Mouse (Mus musculus) heart, postnatal 0 days (tissue): ENCODE measurements around the gene Prkag2. TPM values are rescaled to one million over a fixed set of nuclear protein-coding genes. Genes with fewer than 3 reads are reported as not detected.

Source experiments
- ATAC-seq: fragments of 200-750 bp; cut with Nextera tagmentation; 2 replicates; pipeline ENCODE4 v1.8.0; 2017; ENCODE audit warnings: low read depth, moderate number of reproducible peaks, moderate library complexity; ENCODE audit not compliant: insufficient read depth
- DNase-seq: peaks from one replicate; pipeline ENCODE4 v3.0.0-alpha.2; 2016; ENCODE audit warnings: low spot score
- H3K27ac ChIP-seq: fragments of 300-500 bp; sonication (generic); 2 replicates; pipeline ENCODE4 v1.5.1; 2014; ENCODE audit warnings: low read depth, mild to moderate bottlenecking
- H3K27me3 ChIP-seq: fragments of 300-500 bp; sonication (generic); 2 replicates; pipeline ENCODE4 v1.6.1; 2014; ENCODE audit warnings: low read length, mixed read lengths; ENCODE audit not compliant: control insufficient read depth, insufficient read depth
- H3K36me3 ChIP-seq: fragments of 300-500 bp; sonication (generic); replicated peaks from 2 replicates; pipeline ENCODE4 v1.6.1; 2014; ENCODE audit warnings: low read length, mixed read lengths; ENCODE audit not compliant: control insufficient read depth, insufficient read depth
- H3K4me1 ChIP-seq: fragments of 300-500 bp; sonication (generic); 2 replicates; pipeline ENCODE4 v1.6.1; 2014; ENCODE audit warnings: antibody characterized with exemption; ENCODE audit not compliant: control insufficient read depth, insufficient read depth
- H3K4me2 ChIP-seq: fragments of 300-500 bp; sonication (generic); 2 replicates; pipeline ENCODE4 v1.6.1; 2014; ENCODE audit warnings: low read depth, mild to moderate bottlenecking, low read length, moderate library complexity
- H3K4me3 ChIP-seq: fragments of 300-500 bp; sonication (generic); 2 replicates; pipeline ENCODE4 v1.5.1; 2014; ENCODE audit warnings: low read depth, low read length
- H3K9ac ChIP-seq: fragments of 300-500 bp; sonication (generic); replicated peaks from 2 replicates; pipeline ENCODE4 v1.6.1; 2014; ENCODE audit warnings: low read depth, low read length, mixed read lengths
- H3K9me3 ChIP-seq: fragments of 300-500 bp; sonication (generic); replicated peaks from 2 replicates; pipeline ENCODE4 v1.6.1; 2016; ENCODE audit warnings: low read length; ENCODE audit not compliant: control insufficient read depth
- CTCF ChIP-seq: IDR thresholded peaks from 2 replicates; pipeline ENCODE4 v1.5.1; 2016; ENCODE audit warnings: antibody characterized with exemption, control low read depth, low read depth
- EP300 ChIP-seq: IDR thresholded peaks from 2 replicates; pipeline ENCODE4 v1.6.1; 2016; ENCODE audit warnings: antibody characterized with exemption, low read depth
- WGBS: fragments of 180-500 bp; shearing (Covaris S2); extraction: QIAGEN DNeasy Blood & Tissue Kit; methylation state at CpG from one replicate; pipeline ENCODE4 v1.1.7; 2014; 5-methylcytosine and 5-hydroxymethylcytosine counted together
- polyA plus RNA-seq: library from polyadenylated mRNA; unstranded; fragments of >200 nt; fragmentation: Nextera tagmentation; extraction: Ambion mirVana; gene quantifications from 2 replicates; pipeline ENCODE4 v1.2.1, GENCODE M21; 2015
- total RNA-seq: library from RNA; depleted of rRNA; stranded (reverse); fragments of >200 nt; gene quantifications from 2 replicates; pipeline ENCODE4 v1.2.3, GENCODE M21; 2014; ENCODE audit warnings: low replicate concordance

The Prkag2 gene
- total and polyA plus RNA-seq, 2 experiments from 2014 or later, result 62.9 to 121 TPM

- no peaks in the 10 kb centered on the region for H3K36me3 ChIP-seq
- no peak for DNase-seq
- no peak overlapping the region for H3K27ac ChIP-seq
- H3K4me2 ChIP-seq, result no peak overlapping the region
- WGBS, result 38% methylated on average over 7 of the region's 7 CpGs
- no peak for TF ChIP-seq EP300
- TF ChIP-seq CTCF, result no peak
- no peak overlapping the region for H3K9ac ChIP-seq
- no peak for ATAC-seq
- no peak overlapping the region for H3K4me3 ChIP-seq
- no peaks in the 10 kb centered on the region for H3K27me3 ChIP-seq
- H3K4me1 ChIP-seq, result peaks cover 30% of the 10 kb centered on the region
- no peaks in the 10 kb centered on the region for H3K9me3 ChIP-seq
These were observed 132.4 kb downstream of the Prkag2 start for GRCm38 (mm10) chr5:24967898-24968535.

GRCm38 (mm10) chr5:24963776-24964175 is 136.7 kb downstream of the Prkag2 start:
- Histone ChIP-seq H3K27me3 (no peaks in the 10 kb centered on the region), H3K36me3 (no peaks in the 10 kb centered on the region), H3K4me1 (peaks cover 33% of the 10 kb centered on the region), H3K9ac (no peak overlapping the region), H3K4me3 (no peak overlapping the region), H3K27ac (peak overlapping the region; percentile 81), H3K9me3 (no peaks in the 10 kb centered on the region), H3K4me2 (no peak overlapping the region)
- ATAC-seq (peak; percentile 96), DNase-seq (peak; percentile 89)
- WGBS, result 31% methylated on average over 4 of the region's 4 CpGs
- TF ChIP-seq EP300 (peak; percentile 96), CTCF (no peak)

- Histone ChIP-seq H3K4me3 (no peak overlapping the region), H3K4me1 (peaks cover 26% of the 10 kb centered on the region), H3K4me2 (no peak overlapping the region), H3K9me3 (no peaks in the 10 kb centered on the region), H3K9ac (no peak overlapping the region), H3K27me3 (no peaks in the 10 kb centered on the region), H3K27ac (no peak overlapping the region), H3K36me3 (no peaks in the 10 kb centered on the region)
- DNase-seq (no peak), ATAC-seq (no peak)
- no peak for TF ChIP-seq CTCF
- no peak for TF ChIP-seq EP300
- WGBS, result 83% methylated on average over 5 of the region's 5 CpGs
These were observed 139.7 kb downstream of the Prkag2 start for GRCm38 (mm10) chr5:24960791-24961190.

GRCm38 (mm10) chr5:24959758-24960157 is 140.7 kb downstream of the Prkag2 start:
- no peaks in the 10 kb centered on the region for H3K9me3 ChIP-seq
- no peak overlapping the region for H3K27ac ChIP-seq
- 35% methylated on average over 3 of the region's 3 CpGs for WGBS
- no peak for DNase-seq
- peaks cover 25% of the 10 kb centered on the region for H3K4me1 ChIP-seq
- H3K36me3 ChIP-seq, result no peaks in the 10 kb centered on the region
- TF ChIP-seq EP300, result no peak
- no peak for TF ChIP-seq CTCF
- no peak overlapping the region for H3K4me3 ChIP-seq
- ATAC-seq, result no peak
- H3K27me3 ChIP-seq, result no peaks in the 10 kb centered on the region
- H3K4me2 ChIP-seq, result no peak overlapping the region
- H3K9ac ChIP-seq, result no peak overlapping the region

- no peaks in the 10 kb centered on the region for H3K27me3 ChIP-seq
- no peak overlapping the region for H3K9ac ChIP-seq
- H3K4me1 ChIP-seq, result peaks cover 21% of the 10 kb centered on the region
- no peak for DNase-seq
- no peaks in the 10 kb centered on the region for H3K36me3 ChIP-seq
- no peak overlapping the region for H3K4me3 ChIP-seq
- H3K27ac ChIP-seq, result no peak overlapping the region
- no peaks in the 10 kb centered on the region for H3K9me3 ChIP-seq
- WGBS, result 64% methylated on average over 5 of the region's 5 CpGs
- TF ChIP-seq CTCF, result no peak
- TF ChIP-seq EP300, result no peak
- ATAC-seq, result no peak
- no peak overlapping the region for H3K4me2 ChIP-seq
These were observed 141.8 kb downstream of the Prkag2 start for GRCm38 (mm10) chr5:24958596-24958995.

GRCm38 (mm10) chr5:24956891-24957290 is 143.6 kb downstream of the Prkag2 start:
- Histone ChIP-seq H3K36me3 (no peaks in the 10 kb centered on the region), H3K27ac (no peak overlapping the region), H3K4me1 (peaks cover 25% of the 10 kb centered on the region), H3K9ac (no peak overlapping the region), H3K4me2 (no peak overlapping the region), H3K4me3 (no peak overlapping the region), H3K27me3 (no peaks in the 10 kb centered on the region), H3K9me3 (no peaks in the 10 kb centered on the region)
- no peak for TF ChIP-seq CTCF
- TF ChIP-seq EP300, result no peak
- DNase-seq, result no peak
- WGBS, result 89% methylated on average over 7 of the region's 7 CpGs
- no peak for ATAC-seq
